Mouse (Mus musculus): ENCODE measurements around the gene Nrg4. TPM values are rescaled to one million over a fixed set of nuclear protein-coding genes. Genes with fewer than 3 reads are reported as not detected.

The Nrg4 gene
- total and polyA plus RNA-seq, 2 experiments from 2014 or later, result 1.8 TPM; not detected in 1

GRCm38 (mm10) chr9:55344165-55344564 lies 17.5 kb upstream of the Nrg4 start:
- Histone ChIP-seq H3K4me2 (ENCODE audit: low read depth, low read length, poor library complexity, severe bottlenecking) (no peak overlapping the region), H3K27me3 (ENCODE audit: insufficient read depth, low read length) (no peaks in the 10 kb centered on the region), H3K4me1 (ENCODE audit: insufficient read depth, low read length) (no peaks in the 10 kb centered on the region), H3K27ac (ENCODE audit: low read depth, low read length) (no peak overlapping the region), H3K4me3 (ENCODE audit: low read depth, low read length) (no peak overlapping the region), H3K9me3 (ENCODE audit: low read length) (no peaks in the 10 kb centered on the region), H3K36me3 (ENCODE audit: insufficient read depth, low read length) (no peaks in the 10 kb centered on the region), H3K9ac (replicated peaks; ENCODE audit: low read length, poor library complexity, severe bottlenecking) (no peak overlapping the region)
- 84% methylated on average over 7 of the region's 7 CpGs for WGBS
- no peak for ATAC-seq (ENCODE audit: low FRiP score)
- no peak for TF ChIP-seq CTCF (IDR thresholded peaks at IDR 0.05)
- no peak for DNase-seq (ENCODE audit: low spot score)

- peak; percentile 27; the same call in 1 of the 2 replicates for TF ChIP-seq CTCF (IDR thresholded peaks at IDR 0.05)
- H3K4me1 ChIP-seq (ENCODE audit: insufficient read depth, low read length), result peaks cover 10% of the 10 kb centered on the region
- DNase-seq (ENCODE audit: low spot score) (peak; percentile 38), ATAC-seq (ENCODE audit: low FRiP score) (no peak)
- H3K4me3 ChIP-seq (ENCODE audit: low read depth, low read length), result no peak overlapping the region
- H3K36me3 ChIP-seq (ENCODE audit: insufficient read depth, low read length), result no peaks in the 10 kb centered on the region
- H3K27ac ChIP-seq (ENCODE audit: low read depth, low read length), result no peak overlapping the region
- H3K9ac ChIP-seq (replicated peaks; ENCODE audit: low read length, poor library complexity, severe bottlenecking), result no peak overlapping the region
- 25% methylated on average over 7 of the region's 7 CpGs for WGBS
- no peaks in the 10 kb centered on the region for H3K27me3 ChIP-seq (ENCODE audit: insufficient read depth, low read length)
- H3K9me3 ChIP-seq (ENCODE audit: low read length), result no peaks in the 10 kb centered on the region
- peak overlapping the region; percentile 22; the same call in 1 of the 2 replicates for H3K4me2 ChIP-seq (ENCODE audit: low read depth, low read length, poor library complexity, severe bottlenecking)
Measured at GRCm38 (mm10) chr9:55332949-55333348, 6.3 kb upstream of the Nrg4 start.

GRCm38 (mm10) chr9:55332476-55332875 lies 5.8 kb upstream of the Nrg4 start:
- Histone ChIP-seq H3K9ac (replicated peaks; ENCODE audit: low read length, poor library complexity, severe bottlenecking) (no peak overlapping the region), H3K4me2 (ENCODE audit: low read depth, low read length, poor library complexity, severe bottlenecking) (no peak overlapping the region), H3K36me3 (ENCODE audit: insufficient read depth, low read length) (no peaks in the 10 kb centered on the region)

GRCm38 (mm10) chr9:55329401-55329800 lies 2.8 kb upstream of the Nrg4 start:
- Histone ChIP-seq H3K9ac (replicated peaks; ENCODE audit: low read length, poor library complexity, severe bottlenecking) (no peak overlapping the region), H3K27me3 (ENCODE audit: insufficient read depth, low read length) (0 out of 2 replicates have a peak, but pooled peaks cover under 1% of the 10 kb centered on the region), H3K36me3 (ENCODE audit: insufficient read depth, low read length) (no peaks in the 10 kb centered on the region), H3K4me3 (ENCODE audit: low read depth, low read length) (no peak overlapping the region), H3K4me1 (ENCODE audit: insufficient read depth, low read length) (peaks cover 10% of the 10 kb centered on the region), H3K4me2 (ENCODE audit: low read depth, low read length, poor library complexity, severe bottlenecking) (no peak overlapping the region), H3K9me3 (ENCODE audit: low read length) (no peaks in the 10 kb centered on the region), H3K27ac (ENCODE audit: low read depth, low read length) (no peak overlapping the region)
- TF ChIP-seq CTCF (IDR thresholded peaks at IDR 0.05), result no peak
- DNase-seq (ENCODE audit: low spot score) (no peak), ATAC-seq (ENCODE audit: low FRiP score) (no peak)
- WGBS, result 78% methylated on average over 6 of the region's 6 CpGs

More at GRCm38 (mm10) chr9:55332476-55332875, 5.8 kb upstream of the Nrg4 start:
- no peak for ATAC-seq (ENCODE audit: low FRiP score)
- H3K4me1 ChIP-seq (ENCODE audit: insufficient read depth, low read length), result peaks cover 10% of the 10 kb centered on the region
- no peaks in the 10 kb centered on the region for H3K27me3 ChIP-seq (ENCODE audit: insufficient read depth, low read length)
- WGBS, result 45% methylated on average over 5 of the region's 5 CpGs
- DNase-seq (ENCODE audit: low spot score), result no peak
- H3K9me3 ChIP-seq (ENCODE audit: low read length), result no peaks in the 10 kb centered on the region
- H3K4me3 ChIP-seq (ENCODE audit: low read depth, low read length), result no peak overlapping the region
- H3K27ac ChIP-seq (ENCODE audit: low read depth, low read length), result no peak overlapping the region
- TF ChIP-seq CTCF (IDR thresholded peaks at IDR 0.05), result no peak

- WGBS, result 26% methylated on average over 14 of the region's 14 CpGs
- DNase-seq (ENCODE audit: low spot score) (no peak), ATAC-seq (ENCODE audit: low FRiP score) (no peak)
- no peak overlapping the region for H3K27ac ChIP-seq (ENCODE audit: low read depth, low read length)
- H3K9ac ChIP-seq (replicated peaks; ENCODE audit: low read length, poor library complexity, severe bottlenecking), result peak overlapping the region; percentile 36; the same call in 1 of the 2 replicates
- H3K4me3 ChIP-seq (ENCODE audit: low read depth, low read length), result peak overlapping the region; percentile 78
- H3K4me2 ChIP-seq (ENCODE audit: low read depth, low read length, poor library complexity, severe bottlenecking), result peak overlapping the region; percentile 74
- H3K27me3 ChIP-seq (ENCODE audit: insufficient read depth, low read length), result 0 out of 2 replicates have a peak, but pooled peaks cover 6% of the 10 kb centered on the region
- TF ChIP-seq CTCF (IDR thresholded peaks at IDR 0.05), result no peak
- H3K9me3 ChIP-seq (ENCODE audit: low read length), result no peaks in the 10 kb centered on the region
- no peaks in the 10 kb centered on the region for H3K36me3 ChIP-seq (ENCODE audit: insufficient read depth, low read length)
- peaks cover 10% of the 10 kb centered on the region for H3K4me1 ChIP-seq (ENCODE audit: insufficient read depth, low read length)
Measured at GRCm38 (mm10) chr9:55328151-55328918, 1.7 kb upstream of the Nrg4 start.

GRCm38 (mm10) chr9:55327234-55327615 lies 581 bp upstream of the Nrg4 start:
- TF ChIP-seq CTCF (IDR thresholded peaks at IDR 0.05), result peak; percentile 44
- Histone ChIP-seq H3K4me2 (ENCODE audit: low read depth, low read length, poor library complexity, severe bottlenecking) (peak overlapping the region; percentile 74), H3K4me1 (ENCODE audit: insufficient read depth, low read length) (peaks cover 2% of the 10 kb centered on the region; the same call in 1 of the 2 replicates), H3K4me3 (ENCODE audit: low read depth, low read length) (peak overlapping the region; percentile 78), H3K36me3 (ENCODE audit: insufficient read depth, low read length) (no peaks in the 10 kb centered on the region), H3K9me3 (ENCODE audit: low read length) (no peaks in the 10 kb centered on the region), H3K27me3 (ENCODE audit: insufficient read depth, low read length) (0 out of 2 replicates have a peak, but pooled peaks cover 6% of the 10 kb centered on the region), H3K9ac (replicated peaks; ENCODE audit: low read length, poor library complexity, severe bottlenecking) (peak overlapping the region; percentile 82), H3K27ac (ENCODE audit: low read depth, low read length) (peak overlapping the region; percentile 62; the same call in 1 of the 2 replicates)
- peak; percentile 52; the same call in 1 of the 2 replicates for ATAC-seq (ENCODE audit: low FRiP score)
- DNase-seq (ENCODE audit: low spot score), result peak; percentile 28
- under 1% methylated on average over 13 of the region's 13 CpGs for WGBS

All from midbrain, postnatal 0 days (tissue).